Mouse (Mus musculus): ENCODE data around the gene Miga1. TPM values are rescaled to one million over a fixed set of nuclear protein-coding genes. Genes with fewer than 3 reads are reported as not detected.

The Miga1 gene
- polyA plus RNA-seq, 1 experiment from 2014 or later = 12.8 TPM

- Histone ChIP-seq H3K9ac (no peak overlapping the region), H3K27ac (no peak overlapping the region), H3K4me1 (replicated peaks) (no peaks in the 10 kb centered on the region), H3K36me3 (peaks cover 75% of the 10 kb centered on the region), H3K27me3 (no peaks in the 10 kb centered on the region), H3K4me3 (no peak overlapping the region), H3K4me2 (no peak overlapping the region), H3K9me3 (replicated peaks) (no peaks in the 10 kb centered on the region)
- ATAC-seq (replicated peaks; ENCODE audit: insufficient number of reproducible peaks, insufficient read depth, low FRiP score, low read depth) = no peak
- WGBS = 83% methylated on average over 1 of the region's 1 CpGs
These were observed 100.6 kb downstream of the Miga1 start for GRCm38 (mm10) chr3:152239592-152239991.

GRCm38 (mm10) chr3:152238836-152239235 is 101.4 kb downstream of the Miga1 start:
- Histone ChIP-seq H3K4me3 (no peak overlapping the region), H3K27ac (no peak overlapping the region), H3K4me2 (no peak overlapping the region), H3K4me1 (replicated peaks) (no peaks in the 10 kb centered on the region), H3K9me3 (replicated peaks) (no peaks in the 10 kb centered on the region), H3K9ac (no peak overlapping the region), H3K27me3 (no peaks in the 10 kb centered on the region), H3K36me3 (peaks cover 74% of the 10 kb centered on the region)
- no peak for ATAC-seq (replicated peaks; ENCODE audit: insufficient number of reproducible peaks, insufficient read depth, low FRiP score, low read depth)
- 50% methylated on average over 2 of the region's 2 CpGs for WGBS

GRCm38 (mm10) chr3:152235805-152236204 is 104.4 kb downstream of the Miga1 start:
- no peak for ATAC-seq (replicated peaks; ENCODE audit: insufficient number of reproducible peaks, insufficient read depth, low FRiP score, low read depth)
- Histone ChIP-seq H3K4me3 (no peak overlapping the region), H3K4me1 (replicated peaks) (peaks cover 4% of the 10 kb centered on the region; the same call in 1 of the 2 replicates), H3K27ac (no peak overlapping the region), H3K9ac (no peak overlapping the region), H3K4me2 (no peak overlapping the region), H3K9me3 (replicated peaks) (no peaks in the 10 kb centered on the region), H3K27me3 (no peaks in the 10 kb centered on the region), H3K36me3 (peaks cover 63% of the 10 kb centered on the region)
- 96% methylated on average over 1 of the region's 1 CpGs for WGBS

GRCm38 (mm10) chr3:152235238-152235637 is 105.0 kb downstream of the Miga1 start:
- 82% methylated on average over 1 of the region's 1 CpGs for WGBS
- H3K4me3 ChIP-seq = no peak overlapping the region
- H3K9me3 ChIP-seq (replicated peaks) = no peaks in the 10 kb centered on the region
- H3K9ac ChIP-seq = no peak overlapping the region
- H3K4me1 ChIP-seq (replicated peaks) = peaks cover 4% of the 10 kb centered on the region; the same call in 1 of the 2 replicates
- H3K36me3 ChIP-seq = peaks cover 59% of the 10 kb centered on the region
- H3K27me3 ChIP-seq = no peaks in the 10 kb centered on the region
- H3K27ac ChIP-seq = no peak overlapping the region
- no peak overlapping the region for H3K4me2 ChIP-seq
- ATAC-seq (replicated peaks; ENCODE audit: insufficient number of reproducible peaks, insufficient read depth, low FRiP score, low read depth) = no peak

- Histone ChIP-seq H3K27me3 (no peaks in the 10 kb centered on the region), H3K4me2 (no peak overlapping the region), H3K9ac (no peak overlapping the region), H3K27ac (peak overlapping the region; percentile 24; the same call in 1 of the 2 replicates), H3K36me3 (peaks cover 62% of the 10 kb centered on the region), H3K4me1 (replicated peaks) (peaks cover 4% of the 10 kb centered on the region; the same call in 1 of the 2 replicates), H3K4me3 (no peak overlapping the region), H3K9me3 (replicated peaks) (no peaks in the 10 kb centered on the region)
- 42% methylated on average over 6 of the region's 6 CpGs for WGBS
- ATAC-seq (replicated peaks; ENCODE audit: insufficient number of reproducible peaks, insufficient read depth, low FRiP score, low read depth) = no peak
These were observed 108.7 kb downstream of the Miga1 start for GRCm38 (mm10) chr3:152231333-152232100.

- no peak for ATAC-seq (replicated peaks; ENCODE audit: insufficient number of reproducible peaks, insufficient read depth, low FRiP score, low read depth)
- 91% methylated on average over 5 of the region's 5 CpGs for WGBS
- no peak overlapping the region for H3K4me2 ChIP-seq
- no peak overlapping the region for H3K9ac ChIP-seq
- H3K4me3 ChIP-seq = no peak overlapping the region
- H3K36me3 ChIP-seq = peaks cover 71% of the 10 kb centered on the region
- H3K27ac ChIP-seq = no peak overlapping the region
- H3K4me1 ChIP-seq (replicated peaks) = peaks cover 4% of the 10 kb centered on the region; the same call in 1 of the 2 replicates
- no peaks in the 10 kb centered on the region for H3K27me3 ChIP-seq
- H3K9me3 ChIP-seq (replicated peaks) = no peaks in the 10 kb centered on the region
These were observed 110.9 kb downstream of the Miga1 start for GRCm38 (mm10) chr3:152229271-152229670.

- Histone ChIP-seq H3K9ac (no peak overlapping the region), H3K4me1 (replicated peaks) (peaks cover 4% of the 10 kb centered on the region; the same call in 1 of the 2 replicates), H3K9me3 (replicated peaks) (no peaks in the 10 kb centered on the region), H3K36me3 (peaks cover 75% of the 10 kb centered on the region), H3K4me2 (no peak overlapping the region), H3K4me3 (no peak overlapping the region), H3K27ac (no peak overlapping the region), H3K27me3 (no peaks in the 10 kb centered on the region)
- ATAC-seq (replicated peaks; ENCODE audit: insufficient number of reproducible peaks, insufficient read depth, low FRiP score, low read depth) = no peak
- 93% methylated on average over 7 of the region's 7 CpGs for WGBS
These were observed 111.4 kb downstream of the Miga1 start for GRCm38 (mm10) chr3:152228843-152229242.

- no peak for ATAC-seq (replicated peaks; ENCODE audit: insufficient number of reproducible peaks, insufficient read depth, low FRiP score, low read depth)
- Histone ChIP-seq H3K4me2 (no peak overlapping the region), H3K9me3 (replicated peaks) (no peaks in the 10 kb centered on the region), H3K4me1 (replicated peaks) (no peaks in the 10 kb centered on the region), H3K9ac (no peak overlapping the region), H3K4me3 (no peak overlapping the region), H3K36me3 (peaks cover 85% of the 10 kb centered on the region), H3K27me3 (no peaks in the 10 kb centered on the region), H3K27ac (no peak overlapping the region)
- WGBS = 91% methylated on average over 7 of the region's 7 CpGs
These were observed 114.3 kb downstream of the Miga1 start for GRCm38 (mm10) chr3:152225906-152226305.

GRCm38 (mm10) chr3:152224918-152225317 is 115.3 kb downstream of the Miga1 start:
- no peaks in the 10 kb centered on the region for H3K27me3 ChIP-seq
- no peak overlapping the region for H3K9ac ChIP-seq
- no peak overlapping the region for H3K4me3 ChIP-seq
- no peak overlapping the region for H3K27ac ChIP-seq
- no peaks in the 10 kb centered on the region for H3K4me1 ChIP-seq (replicated peaks)
- no peak for ATAC-seq (replicated peaks; ENCODE audit: insufficient number of reproducible peaks, insufficient read depth, low FRiP score, low read depth)
- H3K36me3 ChIP-seq = peaks cover 92% of the 10 kb centered on the region
- H3K9me3 ChIP-seq (replicated peaks) = no peaks in the 10 kb centered on the region
- no peak overlapping the region for H3K4me2 ChIP-seq

Other genes starting within 250 kb of the Miga1 start
- 4.6 and 5.0 TPM in 2 replicates for gene Gipc2, start 174.2 kb downstream of the Miga1 start, polyA plus RNA-seq (2015; fragmentation: Nextera tagmentation; extraction: Ambion mirVana)
- gene Dnajb4, start 130.1 kb downstream of the Miga1 start, polyA plus RNA-seq (2015; fragmentation: Nextera tagmentation; extraction: Ambion mirVana) = 44.4 and 50.3 TPM in 2 replicates
- 106 and 115 TPM in 2 replicates for gene Fubp1, start 130.0 kb downstream of the Miga1 start, polyA plus RNA-seq (2015; fragmentation: Nextera tagmentation; extraction: Ambion mirVana)
- 196 and 326 TPM in 2 replicates for gene Nexn, start 74.1 kb downstream of the Miga1 start, polyA plus RNA-seq (2015; fragmentation: Nextera tagmentation; extraction: Ambion mirVana)
- 25.0 and 29.2 TPM in 2 replicates for gene Usp33, start 6.1 kb upstream of the Miga1 start, polyA plus RNA-seq (2015; fragmentation: Nextera tagmentation; extraction: Ambion mirVana)
- 22.7 and 27.0 TPM in 2 replicates for gene Zzz3, start 55.1 kb upstream of the Miga1 start, polyA plus RNA-seq (2015; fragmentation: Nextera tagmentation; extraction: Ambion mirVana)